Mouse (Mus musculus) heart, embryonic 11.5 days (tissue): Measurements from ENCODE around the gene Lrr1. TPM values are rescaled to one million over a fixed set of nuclear protein-coding genes. Genes with fewer than 3 reads are reported as not detected.

Experiments used
- ATAC-seq: fragments of 200-750 bp; cut with Nextera tagmentation; replicated peaks from 2 replicates; pipeline ENCODE4 v1.8.0; 2017; ENCODE audit warnings: moderate library complexity; ENCODE audit not compliant: insufficient number of reproducible peaks, low FRiP score, low TSS enrichment
- H3K27ac ChIP-seq: fragments of 300-500 bp; sonication (generic); 2 replicates; pipeline ENCODE4 v1.5.1; 2014; ENCODE audit warnings: mild to moderate bottlenecking, low read depth, low read length
- H3K27me3 ChIP-seq: fragments of 300-500 bp; sonication (generic); 2 replicates; pipeline ENCODE4 v1.6.1; 2014; ENCODE audit warnings: mild to moderate bottlenecking, low read length, mixed read lengths; ENCODE audit not compliant: control insufficient read depth, insufficient read depth
- H3K36me3 ChIP-seq: fragments of 300-500 bp; sonication (generic); 2 replicates; pipeline ENCODE4 v1.6.1; 2014; ENCODE audit warnings: mild to moderate bottlenecking, low read length, moderate library complexity, mixed read lengths; ENCODE audit not compliant: control insufficient read depth, insufficient read depth
- H3K4me1 ChIP-seq: fragments of 300-500 bp; sonication (generic); 2 replicates; pipeline ENCODE4 v1.6.1; 2014; ENCODE audit warnings: low read length; ENCODE audit not compliant: control insufficient read depth, insufficient read depth
- H3K4me2 ChIP-seq: fragments of 300-500 bp; sonication (generic); 2 replicates; pipeline ENCODE4 v1.6.1; 2014; ENCODE audit warnings: mild to moderate bottlenecking, moderate library complexity
- H3K4me3 ChIP-seq: fragments of 300-500 bp; sonication (generic); 2 replicates; pipeline ENCODE4 v1.5.1; 2014; ENCODE audit warnings: low read depth, low read length
- H3K9ac ChIP-seq: fragments of 300-500 bp; sonication (generic); 2 replicates; pipeline ENCODE4 v1.6.1; 2014; ENCODE audit warnings: mild to moderate bottlenecking, low read depth, low read length, moderate library complexity
- H3K9me3 ChIP-seq: fragments of 300-500 bp; sonication (generic); replicated peaks from 2 replicates; pipeline ENCODE4 v1.6.1; 2016; ENCODE audit warnings: low read length; ENCODE audit not compliant: control insufficient read depth
- WGBS: fragments of 180-500 bp; shearing (Covaris S2); extraction: QIAGEN DNeasy Blood & Tissue Kit; methylation state at CpG from one replicate; pipeline ENCODE4 v1.1.7; 2014; ENCODE audit not compliant: insufficient replicate concordance; 5-methylcytosine and 5-hydroxymethylcytosine counted together
- polyA plus RNA-seq: library from polyadenylated mRNA; unstranded; fragments of >200 nt; fragmentation: Nextera tagmentation; extraction: Ambion mirVana; gene quantifications from 2 replicates; pipeline ENCODE4 v1.2.1, GENCODE M21; 2014

The Lrr1 gene
- polyA plus RNA-seq, result 17.1 and 20.8 TPM in 2 replicates

- ATAC-seq, result peak; percentile 90
- peak within 1 kb of the TSS; percentile 79 for H3K27ac ChIP-seq
Observed at GRCm38 (mm10) chr12:69168461-69169106, at the start of gene Lrr1. TSS of gene Lrr1 (plus strand) at chr12:69168814.

GRCm38 (mm10) chr12:69119908-69120307 is 48.7 kb upstream of the Lrr1 start:
- Histone ChIP-seq H3K27me3 (no peaks in the 10 kb centered on the region), H3K4me2 (no peak overlapping the region), H3K36me3 (no peaks in the 10 kb centered on the region), H3K9me3 (no peaks in the 10 kb centered on the region), H3K4me3 (no peak overlapping the region), H3K27ac (no peak overlapping the region), H3K4me1 (no peaks in the 10 kb centered on the region), H3K9ac (no peak overlapping the region)
- no peak for ATAC-seq
- WGBS, result 81% methylated on average over 6 of the region's 6 CpGs

More at GRCm38 (mm10) chr12:69168461-69169106, at the start of gene Lrr1:
- peak within 1 kb of the TSS; percentile 91 for H3K4me2 ChIP-seq
- no peaks in the 10 kb centered on the region for H3K36me3 ChIP-seq
- under 1% methylated on average over 40 of the region's 40 CpGs for WGBS
- H3K9me3 ChIP-seq, result no peaks in the 10 kb centered on the region
- peak within 1 kb of the TSS; percentile 83 for H3K9ac ChIP-seq
- no peaks in the 10 kb centered on the region for H3K27me3 ChIP-seq
- peaks cover 4% of the 10 kb centered on the region; the same call in 1 of the 2 replicates for H3K4me1 ChIP-seq
- peak within 1 kb of the TSS; percentile 74 for H3K4me3 ChIP-seq

GRCm38 (mm10) chr12:69122801-69123200 is 45.8 kb upstream of the Lrr1 start:
- H3K9me3 ChIP-seq, result no peaks in the 10 kb centered on the region
- H3K4me1 ChIP-seq, result no peaks in the 10 kb centered on the region
- no peaks in the 10 kb centered on the region for H3K36me3 ChIP-seq
- no peak overlapping the region for H3K4me2 ChIP-seq
- H3K27ac ChIP-seq, result no peak overlapping the region
- no peak overlapping the region for H3K9ac ChIP-seq
- ATAC-seq, result no peak
- no peak overlapping the region for H3K4me3 ChIP-seq
- H3K27me3 ChIP-seq, result no peaks in the 10 kb centered on the region
- WGBS, result 80% methylated on average over 11 of the region's 11 CpGs

- Histone ChIP-seq H3K4me2 (no peak overlapping the region), H3K4me3 (no peak overlapping the region), H3K9ac (no peak overlapping the region), H3K9me3 (no peaks in the 10 kb centered on the region), H3K4me1 (no peaks in the 10 kb centered on the region), H3K27ac (no peak overlapping the region), H3K36me3 (no peaks in the 10 kb centered on the region), H3K27me3 (no peaks in the 10 kb centered on the region)
- WGBS, result 74% methylated on average over 5 of the region's 5 CpGs
- ATAC-seq, result no peak
Observed at GRCm38 (mm10) chr12:69125066-69125465, 43.5 kb upstream of the Lrr1 start.

- H3K9me3 ChIP-seq, result no peaks in the 10 kb centered on the region
- H3K4me3 ChIP-seq, result no peak overlapping the region
- H3K27me3 ChIP-seq, result no peaks in the 10 kb centered on the region
- no peaks in the 10 kb centered on the region for H3K4me1 ChIP-seq
- whole genome bisulfite sequencing, result 81% methylated on average over 5 of the region's 5 CpGs
- H3K27ac ChIP-seq, result no peak overlapping the region
- ATAC-seq, result no peak
- H3K9ac ChIP-seq, result no peak overlapping the region
- H3K4me2 ChIP-seq, result no peak overlapping the region
- H3K36me3 ChIP-seq, result no peaks in the 10 kb centered on the region
Observed at GRCm38 (mm10) chr12:69127170-69127569, 41.4 kb upstream of the Lrr1 start.

- H3K27me3 ChIP-seq, result no peaks in the 10 kb centered on the region
Observed at GRCm38 (mm10) chr12:69127626-69128025, 41.0 kb upstream of the Lrr1 start.

GRCm38 (mm10) chr12:69129634-69130310 is 38.8 kb upstream of the Lrr1 start:
- Histone ChIP-seq H3K4me2 (peak overlapping the region; percentile 52), H3K27me3 (no peaks in the 10 kb centered on the region), H3K27ac (no peak overlapping the region), H3K9me3 (no peaks in the 10 kb centered on the region), H3K4me1 (no peaks in the 10 kb centered on the region), H3K4me3 (peak overlapping the region; percentile 4; the same call in 1 of the 2 replicates), H3K36me3 (no peaks in the 10 kb centered on the region), H3K9ac (no peak overlapping the region)
- WGBS, result 36% methylated on average over 17 of the region's 18 CpGs
- no peak for ATAC-seq

More at GRCm38 (mm10) chr12:69127626-69128025, 41.0 kb upstream of the Lrr1 start:
- no peaks in the 10 kb centered on the region for H3K4me1 ChIP-seq
- H3K36me3 ChIP-seq, result no peaks in the 10 kb centered on the region
- ATAC-seq, result no peak
- H3K9me3 ChIP-seq, result no peaks in the 10 kb centered on the region
- H3K4me3 ChIP-seq, result no peak overlapping the region
- 84% methylated on average over 3 of the region's 3 CpGs for WGBS
- no peak overlapping the region for H3K9ac ChIP-seq
- no peak overlapping the region for H3K27ac ChIP-seq
- no peak overlapping the region for H3K4me2 ChIP-seq

- ATAC-seq, result no peak
- no peak overlapping the region for H3K27ac ChIP-seq
Observed at GRCm38 (mm10) chr12:69130486-69130885, 38.1 kb upstream of the Lrr1 start.

More at GRCm38 (mm10) chr12:69130486-69130885, 38.1 kb upstream of the Lrr1 start:
- H3K4me1 ChIP-seq, result no peaks in the 10 kb centered on the region
- no peaks in the 10 kb centered on the region for H3K27me3 ChIP-seq
- 58% methylated on average over 12 of the region's 12 CpGs for WGBS
- H3K9ac ChIP-seq, result no peak overlapping the region
- peak overlapping the region; percentile 4; the same call in 1 of the 2 replicates for H3K4me3 ChIP-seq
- H3K36me3 ChIP-seq, result no peaks in the 10 kb centered on the region
- peak overlapping the region; percentile 52 for H3K4me2 ChIP-seq
- H3K9me3 ChIP-seq, result no peaks in the 10 kb centered on the region
